Mouse (Mus musculus) embryonic facial prominence, embryonic 13.5 days (tissue): ENCODE measurements at regions not wholly inside any gene's neighbourhood (a gene's known extent, or its start where the extent isn't known, plus 50 kb on each side); places are given as distances from the start of the nearest gene placed in this dataset.

ENCODE experiments used
- ATAC-seq: fragments of 200-750 bp; cut with Nextera tagmentation; 2 replicates; pipeline ENCODE4 v1.8.0; 2017; ENCODE audit warnings: low read depth; ENCODE audit not compliant: insufficient number of reproducible peaks, insufficient read depth, low FRiP score, low TSS enrichment
- H3K27ac ChIP-seq: fragments of 300-500 bp; sonication (generic); 2 replicates; pipeline ENCODE4 v1.5.1; 2015; ENCODE audit warnings: moderate library complexity, mild to moderate bottlenecking, inconsistent platforms
- H3K27me3 ChIP-seq: fragments of 300-500 bp; sonication (generic); 2 replicates; pipeline ENCODE4 v1.6.1; 2015; ENCODE audit warnings: mild to moderate bottlenecking, inconsistent platforms
- H3K36me3 ChIP-seq: fragments of 300-500 bp; sonication (generic); 2 replicates; pipeline ENCODE4 v1.6.1; 2015; ENCODE audit warnings: mild to moderate bottlenecking, inconsistent platforms
- H3K4me1 ChIP-seq: fragments of 300-500 bp; sonication (generic); 2 replicates; pipeline ENCODE4 v1.6.1; 2015; ENCODE audit warnings: inconsistent platforms
- H3K4me2 ChIP-seq: fragments of 300-500 bp; sonication (generic); 2 replicates; pipeline ENCODE4 v1.6.1; 2015; ENCODE audit warnings: moderate library complexity, mild to moderate bottlenecking, inconsistent platforms
- H3K4me3 ChIP-seq: fragments of 300-500 bp; sonication (generic); 2 replicates; pipeline ENCODE4 v1.5.1; 2015; ENCODE audit warnings: mild to moderate bottlenecking, inconsistent platforms
- H3K9ac ChIP-seq: fragments of 300-500 bp; sonication (generic); 2 replicates; pipeline ENCODE4 v1.6.1; 2015; ENCODE audit warnings: mild to moderate bottlenecking, inconsistent platforms
- H3K9me3 ChIP-seq: fragments of 300-500 bp; sonication (generic); 2 replicates; pipeline ENCODE4 v1.6.1; 2016; ENCODE audit warnings: inconsistent platforms
- WGBS: fragments of 180-500 bp; shearing (Covaris S2); methylation state at CpG from one replicate; pipeline ENCODE4 v1.1.7; 2015; ENCODE audit warnings: mixed read lengths; 5-methylcytosine and 5-hydroxymethylcytosine counted together

- Histone ChIP-seq H3K4me3 (no peak overlapping the region), H3K36me3 (no peaks in the 10 kb centered on the region), H3K4me2 (no peak overlapping the region), H3K9ac (no peak overlapping the region), H3K27ac (no peak overlapping the region), H3K27me3 (no peaks in the 10 kb centered on the region), H3K9me3 (no peaks in the 10 kb centered on the region), H3K4me1 (peaks cover 35% of the 10 kb centered on the region)
- 76% methylated on average over 1 of the region's 1 CpGs for WGBS
- no peak for ATAC-seq
Measured at GRCm38 (mm10) chr16:77418486-77418885, 183.4 kb downstream of the Gm11146 start.

- Histone ChIP-seq H3K27ac (peak overlapping the region; percentile 36; the same call in 1 of the 2 replicates), H3K4me3 (no peak overlapping the region), H3K9ac (no peak overlapping the region), H3K9me3 (no peaks in the 10 kb centered on the region), H3K4me2 (peak overlapping the region; percentile 28), H3K36me3 (no peaks in the 10 kb centered on the region), H3K27me3 (no peaks in the 10 kb centered on the region), H3K4me1 (peaks cover 32% of the 10 kb centered on the region)
- ATAC-seq = no peak
- 9% methylated on average over 3 of the region's 3 CpGs for WGBS
Measured at GRCm38 (mm10) chr16:77417791-77418190, 184.1 kb downstream of the Gm11146 start.

GRCm38 (mm10) chr16:77414562-77414961, 187.3 kb downstream of the Gm11146 start:
- H3K27ac ChIP-seq = no peak overlapping the region
- H3K4me2 ChIP-seq = no peak overlapping the region
- no peaks in the 10 kb centered on the region for H3K27me3 ChIP-seq
- no peak overlapping the region for H3K4me3 ChIP-seq
- no peak for ATAC-seq
- H3K4me1 ChIP-seq = peaks cover 11% of the 10 kb centered on the region
- no peak overlapping the region for H3K9ac ChIP-seq
- H3K36me3 ChIP-seq = no peaks in the 10 kb centered on the region
- no peaks in the 10 kb centered on the region for H3K9me3 ChIP-seq
- WGBS = 41% methylated on average over 1 of the region's 1 CpGs

GRCm38 (mm10) chr16:77409168-77409567, 192.7 kb downstream of the Gm11146 start:
- no peak for ATAC-seq
- H3K4me3 ChIP-seq = no peak overlapping the region
- no peaks in the 10 kb centered on the region for H3K36me3 ChIP-seq
- peaks cover 14% of the 10 kb centered on the region for H3K4me1 ChIP-seq
- no peak overlapping the region for H3K27ac ChIP-seq
- H3K27me3 ChIP-seq = no peaks in the 10 kb centered on the region
- H3K9me3 ChIP-seq = no peaks in the 10 kb centered on the region
- H3K4me2 ChIP-seq = no peak overlapping the region
- WGBS = 90% methylated on average over 7 of the region's 7 CpGs
- H3K9ac ChIP-seq = no peak overlapping the region

GRCm38 (mm10) chr16:77406999-77407398, 194.9 kb downstream of the Gm11146 start:
- Histone ChIP-seq H3K4me2 (no peak overlapping the region), H3K4me1 (peaks cover 28% of the 10 kb centered on the region), H3K4me3 (no peak overlapping the region), H3K27me3 (no peaks in the 10 kb centered on the region), H3K27ac (no peak overlapping the region), H3K36me3 (no peaks in the 10 kb centered on the region), H3K9me3 (no peaks in the 10 kb centered on the region), H3K9ac (no peak overlapping the region)
- 77% methylated on average over 5 of the region's 5 CpGs for WGBS
- no peak for ATAC-seq

- peak overlapping the region; percentile 76 for H3K27ac ChIP-seq
- no peak for ATAC-seq
- peak overlapping the region; percentile 44; the same call in 1 of the 2 replicates for H3K4me2 ChIP-seq
- no peaks in the 10 kb centered on the region for H3K27me3 ChIP-seq
- no peaks in the 10 kb centered on the region for H3K36me3 ChIP-seq
- no peak overlapping the region for H3K4me3 ChIP-seq
- no peak overlapping the region for H3K9ac ChIP-seq
- peaks cover 32% of the 10 kb centered on the region for H3K4me1 ChIP-seq
- 35% methylated on average over 6 of the region's 6 CpGs for WGBS
- no peaks in the 10 kb centered on the region for H3K9me3 ChIP-seq
Measured at GRCm38 (mm10) chr16:77405859-77406258, 196.0 kb downstream of the Gm11146 start.

- Histone ChIP-seq H3K9me3 (no peaks in the 10 kb centered on the region), H3K27me3 (no peaks in the 10 kb centered on the region), H3K4me3 (no peak overlapping the region), H3K4me1 (peaks cover 38% of the 10 kb centered on the region), H3K9ac (no peak overlapping the region), H3K36me3 (no peaks in the 10 kb centered on the region), H3K27ac (peak overlapping the region; percentile 76), H3K4me2 (peak overlapping the region; percentile 44)
- 30% methylated on average over 8 of the region's 8 CpGs for WGBS
- peak; percentile 67; the same call in 1 of the 2 replicates for ATAC-seq
Measured at GRCm38 (mm10) chr16:77405181-77405818, 196.6 kb downstream of the Gm11146 start.

GRCm38 (mm10) chr16:77402711-77403280, 199.1 kb downstream of the Gm11146 start:
- H3K27me3 ChIP-seq = no peaks in the 10 kb centered on the region
- H3K4me2 ChIP-seq = peak overlapping the region; percentile 19; the same call in 1 of the 2 replicates
- H3K4me1 ChIP-seq = peaks cover 44% of the 10 kb centered on the region
- no peaks in the 10 kb centered on the region for H3K36me3 ChIP-seq
- no peak for ATAC-seq
- no peak overlapping the region for H3K27ac ChIP-seq
- 59% methylated on average over 7 of the region's 7 CpGs for WGBS
- H3K9ac ChIP-seq = no peak overlapping the region
- no peak overlapping the region for H3K4me3 ChIP-seq
- H3K9me3 ChIP-seq = no peaks in the 10 kb centered on the region

GRCm38 (mm10) chr16:77401185-77401943, 200.5 kb downstream of the Gm11146 start:
- H3K4me3 ChIP-seq = no peak overlapping the region
- peaks cover 44% of the 10 kb centered on the region for H3K4me1 ChIP-seq
- H3K4me2 ChIP-seq = peak overlapping the region; percentile 60
- ATAC-seq = no peak
- H3K27me3 ChIP-seq = no peaks in the 10 kb centered on the region
- 0 out of 2 replicates have a peak overlapping the region, but pooled peaks have one; percentile 65 for H3K9ac ChIP-seq
- peak overlapping the region; percentile 66; the same call in 1 of the 2 replicates for H3K27ac ChIP-seq
- H3K36me3 ChIP-seq = peaks cover 3% of the 10 kb centered on the region; the same call in 1 of the 2 replicates
- H3K9me3 ChIP-seq = no peaks in the 10 kb centered on the region
- WGBS = 44% methylated on average over 4 of the region's 4 CpGs

- H3K36me3 ChIP-seq = peaks cover 4% of the 10 kb centered on the region; the same call in 1 of the 2 replicates
- H3K27me3 ChIP-seq = no peaks in the 10 kb centered on the region
- H3K27ac ChIP-seq = peak overlapping the region; percentile 66; the same call in 1 of the 2 replicates
- ATAC-seq = no peak
- no peaks in the 10 kb centered on the region for H3K9me3 ChIP-seq
- peak overlapping the region; percentile 65 for H3K9ac ChIP-seq
- H3K4me1 ChIP-seq = peaks cover 37% of the 10 kb centered on the region
- H3K4me2 ChIP-seq = peak overlapping the region; percentile 60
- whole genome bisulfite sequencing = 3% methylated on average over 13 of the region's 13 CpGs
- peak overlapping the region; percentile 29 for H3K4me3 ChIP-seq
Measured at GRCm38 (mm10) chr16:77400276-77400891, 201.5 kb downstream of the Gm11146 start.

GRCm38 (mm10) chr16:77399846-77400275, 202.0 kb downstream of the Gm11146 start:
- Histone ChIP-seq H3K9me3 (no peaks in the 10 kb centered on the region), H3K4me3 (peak overlapping the region; percentile 29), H3K9ac (peak overlapping the region; percentile 65), H3K27me3 (no peaks in the 10 kb centered on the region), H3K4me2 (peak overlapping the region; percentile 60), H3K36me3 (peaks cover 4% of the 10 kb centered on the region; the same call in 1 of the 2 replicates), H3K4me1 (peaks cover 35% of the 10 kb centered on the region), H3K27ac (peak overlapping the region; percentile 66; the same call in 1 of the 2 replicates)
- 5% methylated on average over 10 of the region's 10 CpGs for WGBS
- no peak for ATAC-seq
